Mouse (Mus musculus) MEL (cell line): ENCODE results near the gene Sec23a.
"Not testable (repeated sequence)": the region's sequence is repeated elsewhere in the genome, so short reads cannot be mapped to it uniquely, and the experiment has no call there.

Source experiments
- CHD1 ChIP-seq: IDR thresholded peaks from 2 replicates; pipeline ENCODE4 v1.6.1; 2012; ENCODE audit warnings: low read depth, mild to moderate bottlenecking, inconsistent platforms, low read length, improper control_type of control experiment
- CHD2 ChIP-seq: IDR thresholded peaks from 2 replicates; pipeline ENCODE4 v1.6.1; 2011; ENCODE audit warnings: low read length, improper control_type of control experiment
- CTCF ChIP-seq, 3 experiments: IDR thresholded peaks in 2 of 3; conservative IDR thresholded peaks in 1 of 3; 2 replicates each; pipeline ENCODE4 v1.5.1; 2011 to 2012; ENCODE audit warnings: low read length in 3 of 3, low read depth in 2 of 3, mild to moderate bottlenecking in 2 of 3, improper control_type of control experiment in 1 of 3, inconsistent platforms in 1 of 3, mixed read lengths in 1 of 3, moderate library complexity in 1 of 3; ENCODE audit not compliant: control insufficient read depth in 1 of 3, insufficient read depth in 1 of 3, poor library complexity in 1 of 3, severe bottlenecking in 1 of 3
- E2F4 ChIP-seq: IDR thresholded peaks from 2 replicates; pipeline ENCODE4 v1.6.1; 2011; ENCODE audit warnings: low read depth, low read length, improper control_type of control experiment, borderline replicate concordance
- EP300 ChIP-seq, 2 experiments: IDR thresholded peaks; 2 replicates each; pipeline ENCODE4 v1.6.1; 2011; ENCODE audit warnings: improper control_type of control experiment in 2 of 2, low read length in 2 of 2, low read depth in 1 of 2, mild to moderate bottlenecking in 1 of 2
- GATA1 ChIP-seq: IDR thresholded peaks from 2 replicates; pipeline ENCODE4 v1.6.1; 2011; ENCODE audit warnings: low read depth, low read length, improper control_type of control experiment
- USF1 ChIP-seq: IDR thresholded peaks from 2 replicates; pipeline ENCODE4 v1.6.1; 2014; ENCODE audit warnings: low read depth, mild to moderate bottlenecking, inconsistent platforms, low read length, improper control_type of control experiment, moderate library complexity
- ZC3H11A ChIP-seq: IDR thresholded peaks from 2 replicates; pipeline ENCODE4 v1.6.1; 2012; ENCODE audit warnings: low read depth, mild to moderate bottlenecking, inconsistent platforms, low read length, improper control_type of control experiment

DNA sequence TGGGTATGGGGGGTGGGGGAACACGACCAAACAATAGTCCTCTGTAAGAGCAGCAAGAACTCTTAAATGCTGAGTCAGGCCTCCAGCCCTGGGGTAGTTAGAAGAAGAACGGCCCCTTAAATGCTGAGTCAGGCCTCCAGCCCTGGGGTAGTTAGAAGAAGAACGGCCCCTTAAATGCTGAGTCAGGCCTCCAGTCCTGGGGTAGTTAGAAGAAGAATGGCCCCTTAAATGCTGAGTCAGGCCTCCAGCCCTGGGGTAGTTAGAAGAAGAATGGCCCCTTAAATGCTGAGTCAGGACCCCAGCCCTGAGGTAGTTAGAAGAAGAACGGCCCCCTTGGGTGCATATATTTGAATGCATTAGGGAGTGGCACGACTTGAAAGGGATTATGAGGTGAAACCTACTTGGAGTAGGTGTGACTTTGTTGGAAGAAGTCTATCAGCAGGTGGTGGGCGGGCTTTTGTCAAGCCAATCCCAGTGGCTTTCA is 30.6 kb downstream of the Sec23a start:
- not testable (repeated sequence) for TF ChIP-seq CTCF (IDR thresholded peaks at IDR 0.05 in 2 of 3, conservative IDR thresholded peaks at IDR 0.05 in 1 of 3; ENCODE audit: control insufficient read depth in 1 of 3, insufficient read depth in 1 of 3, low read depth in 2 of 3, low read length in 3 of 3, poor library complexity in 1 of 3, severe bottlenecking in 1 of 3); EP300 (IDR thresholded peaks at IDR 0.05; ENCODE audit: low read depth in 1 of 2, low read length in 2 of 2); ZC3H11A; USF1; CHD2; GATA1; CHD1; E2F4
